Mouse (Mus musculus) midbrain, embryonic 11.5 days (tissue): ENCODE measurements around the gene Zrsr2. TPM values are rescaled to one million over a fixed set of nuclear protein-coding genes. Genes with fewer than 3 reads are reported as not detected.
A peak's percentile ranks its signal among the peaks of the same experiment; 100 is the strongest.

Experiments used
- ATAC-seq: fragments of 200-750 bp; cut with Nextera tagmentation; 2 replicates; pipeline ENCODE4 v1.8.0; 2017; ENCODE audit warnings: moderate TSS enrichment, moderate library complexity; ENCODE audit not compliant: low FRiP score
- DNase-seq: peaks from one replicate; pipeline ENCODE4 v3.0.0; 2015; ENCODE audit warnings: low spot score; ENCODE audit errors: missing footprints
- H3K27ac ChIP-seq: fragments of 300-500 bp; sonication (generic); 2 replicates; pipeline ENCODE4 v1.5.1; 2014; ENCODE audit warnings: low read depth, low read length
- H3K27me3 ChIP-seq: fragments of 300-500 bp; sonication (generic); 2 replicates; pipeline ENCODE4 v1.6.1; 2014; ENCODE audit warnings: mild to moderate bottlenecking, low read length, moderate library complexity, mixed read lengths; ENCODE audit not compliant: control insufficient read depth, insufficient read depth
- H3K36me3 ChIP-seq: fragments of 300-500 bp; sonication (generic); 2 replicates; pipeline ENCODE4 v1.6.1; 2014; ENCODE audit warnings: mild to moderate bottlenecking, low read length, moderate library complexity, mixed read lengths; ENCODE audit not compliant: control insufficient read depth, insufficient read depth
- H3K4me1 ChIP-seq: fragments of 300-500 bp; sonication (generic); 2 replicates; pipeline ENCODE4 v1.6.1; 2014; ENCODE audit warnings: low read length; ENCODE audit not compliant: control insufficient read depth, insufficient read depth
- H3K4me2 ChIP-seq: fragments of 300-500 bp; sonication (generic); 2 replicates; pipeline ENCODE4 v1.6.1; 2014; ENCODE audit warnings: mild to moderate bottlenecking, moderate library complexity
- H3K4me3 ChIP-seq: fragments of 300-500 bp; sonication (generic); 2 replicates; pipeline ENCODE4 v1.5.1; 2014; ENCODE audit warnings: low read depth, low read length
- H3K9ac ChIP-seq: fragments of 300-500 bp; sonication (generic); 2 replicates; pipeline ENCODE4 v1.6.1; 2014; ENCODE audit warnings: low read length
- H3K9me3 ChIP-seq: fragments of 300-500 bp; sonication (generic); 2 replicates; pipeline ENCODE4 v1.6.1; 2016; ENCODE audit warnings: low read length; ENCODE audit not compliant: control insufficient read depth
- WGBS: fragments of 180-500 bp; shearing (Covaris S2); extraction: QIAGEN DNeasy Blood & Tissue Kit; methylation state at CpG from one replicate; pipeline ENCODE4 v1.1.7; 2014; 5-methylcytosine and 5-hydroxymethylcytosine counted together
- polyA plus RNA-seq: library from polyadenylated mRNA; unstranded; fragments of >200 nt; fragmentation: Nextera tagmentation; extraction: Ambion mirVana; gene quantifications from 2 replicates; pipeline ENCODE4 v1.2.1, GENCODE M21; 2014

Gene Zrsr2
- 51.1 and 54.7 TPM in 2 replicates for polyA plus RNA-seq

GRCm38 (mm10) chrX:163958467-163958875 lies at the start of gene Zrsr2:
Gene Zrsr2 (minus strand): TSS chrX:163958661.
- DNase-seq (peak; percentile 95), ATAC-seq (peak; percentile 96)
- WGBS: 15% methylated on average over 21 of the region's 29 CpGs
- Histone ChIP-seq H3K9me3 (no peaks in the 10 kb centered on the region), H3K27me3 (peaks cover 2% of the 10 kb centered on the region; the same call in 1 of the 2 replicates), H3K27ac (peak within 1 kb of the TSS; percentile 72), H3K36me3 (no peaks in the 10 kb centered on the region), H3K4me2 (peak within 1 kb of the TSS; percentile 49), H3K4me3 (peak within 1 kb of the TSS; percentile 55), H3K9ac (peak within 1 kb of the TSS; percentile 72), H3K4me1 (no peaks in the 10 kb centered on the region)

GRCm38 (mm10) chrX:164004809-164005208 lies 46.3 kb upstream of the Zrsr2 start:
- DNase-seq: peak; percentile 84
- Histone ChIP-seq H3K4me1 (no peaks in the 10 kb centered on the region), H3K9me3 (no peaks in the 10 kb centered on the region), H3K4me3 (no peak overlapping the region), H3K9ac (no peak overlapping the region), H3K4me2 (no peak overlapping the region), H3K27me3 (no peaks in the 10 kb centered on the region; the same call in 1 of the 2 replicates), H3K36me3 (no peaks in the 10 kb centered on the region), H3K27ac (no peak overlapping the region)
- ATAC-seq: 0 out of 2 replicates have a peak, but pooled peaks have one; percentile 38
- WGBS: 39% methylated on average over 2 of the region's 2 CpGs

DNA sequence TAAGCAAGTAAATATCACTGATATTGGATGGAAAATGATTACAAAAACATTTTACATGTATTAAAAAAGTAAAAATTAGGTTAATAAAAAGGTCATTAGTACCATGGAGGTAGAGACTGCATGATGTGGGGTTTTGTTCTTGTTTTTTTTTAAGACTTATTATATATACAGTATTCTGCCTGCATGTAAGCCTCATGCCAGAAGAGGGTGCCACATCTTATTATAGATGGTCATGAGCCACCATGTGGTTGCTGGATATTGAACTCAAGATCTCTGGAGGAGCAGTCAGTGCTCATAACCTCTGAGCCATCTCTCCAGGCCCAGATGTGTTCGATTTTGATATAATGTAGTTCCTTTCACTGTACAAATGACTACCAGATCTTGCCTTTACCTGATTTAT lies 41.4 kb upstream of the Zrsr2 start:
- Histone ChIP-seq H3K27me3 (no peaks in the 10 kb centered on the region; the same call in 1 of the 2 replicates), H3K4me1 (no peaks in the 10 kb centered on the region), H3K9me3 (no peaks in the 10 kb centered on the region), H3K9ac (no peak overlapping the region), H3K4me2 (no peak overlapping the region), H3K4me3 (no peak overlapping the region), H3K27ac (no peak overlapping the region), H3K36me3 (no peaks in the 10 kb centered on the region)
- ATAC-seq (no peak), DNase-seq (no peak)
- 76% methylated on average over 1 of the region's 1 CpGs for WGBS

- ATAC-seq (no peak), DNase-seq (no peak)
- Histone ChIP-seq H3K4me3 (no peak overlapping the region), H3K9me3 (no peaks in the 10 kb centered on the region), H3K4me1 (no peaks in the 10 kb centered on the region), H3K27ac (no peak overlapping the region), H3K27me3 (peaks cover 4% of the 10 kb centered on the region; the same call in 1 of the 2 replicates), H3K9ac (no peak overlapping the region), H3K4me2 (no peak overlapping the region), H3K36me3 (no peaks in the 10 kb centered on the region)
- WGBS: 89% methylated on average over 3 of the region's 3 CpGs
Measured at GRCm38 (mm10) chrX:163996754-163997153, 38.3 kb upstream of the Zrsr2 start.

GRCm38 (mm10) chrX:163987718-163988374 lies 29.4 kb upstream of the Zrsr2 start:
- Histone ChIP-seq H3K27me3 (no peaks in the 10 kb centered on the region), H3K9ac (no peak overlapping the region), H3K4me2 (no peak overlapping the region), H3K27ac (no peak overlapping the region), H3K4me1 (no peaks in the 10 kb centered on the region), H3K4me3 (no peak overlapping the region), H3K36me3 (no peaks in the 10 kb centered on the region), H3K9me3 (no peaks in the 10 kb centered on the region)
- no peak for DNase-seq
- 73% methylated on average over 3 of the region's 3 CpGs for WGBS
- ATAC-seq: no peak

GRCm38 (mm10) chrX:163982129-163982528 lies 23.7 kb upstream of the Zrsr2 start:
- no peak for ATAC-seq

DNA sequence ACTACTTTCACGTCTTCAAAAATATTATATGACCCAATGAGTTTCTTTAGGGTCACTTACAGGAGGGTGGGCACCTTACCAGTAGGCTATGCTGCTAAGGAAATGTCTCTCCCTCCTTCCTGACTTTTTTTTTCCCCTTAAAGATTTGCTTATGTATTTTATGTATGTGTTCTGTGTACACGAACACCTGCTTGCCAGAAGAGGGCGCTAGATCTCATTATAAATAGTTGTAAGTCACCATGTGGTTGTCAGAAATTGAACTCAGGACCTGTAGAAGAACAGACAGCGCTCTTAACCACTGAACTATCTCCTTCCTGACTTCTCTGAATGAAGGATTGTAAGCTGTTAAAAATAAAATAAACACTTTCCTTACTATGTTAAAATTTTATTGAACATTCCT lies 23.0 kb upstream of the Zrsr2 start:
- Histone ChIP-seq H3K27me3 (peaks cover 3% of the 10 kb centered on the region; the same call in 1 of the 2 replicates), H3K9me3 (no peaks in the 10 kb centered on the region), H3K9ac (no peak overlapping the region), H3K27ac (no peak overlapping the region), H3K4me1 (no peaks in the 10 kb centered on the region), H3K36me3 (no peaks in the 10 kb centered on the region), H3K4me3 (no peak overlapping the region), H3K4me2 (no peak overlapping the region)
- ATAC-seq (no peak), DNase-seq (no peak)
- WGBS: 58% methylated on average over 4 of the region's 4 CpGs

More at GRCm38 (mm10) chrX:163982129-163982528, 23.7 kb upstream of the Zrsr2 start:
- Histone ChIP-seq H3K27me3 (peaks cover 3% of the 10 kb centered on the region; the same call in 1 of the 2 replicates), H3K4me1 (no peaks in the 10 kb centered on the region), H3K4me3 (no peak overlapping the region), H3K36me3 (no peaks in the 10 kb centered on the region), H3K27ac (no peak overlapping the region), H3K9ac (no peak overlapping the region), H3K4me2 (no peak overlapping the region), H3K9me3 (no peaks in the 10 kb centered on the region)
- whole genome bisulfite sequencing: 91% methylated on average over 6 of the region's 6 CpGs
- DNase-seq: no peak

DNA sequence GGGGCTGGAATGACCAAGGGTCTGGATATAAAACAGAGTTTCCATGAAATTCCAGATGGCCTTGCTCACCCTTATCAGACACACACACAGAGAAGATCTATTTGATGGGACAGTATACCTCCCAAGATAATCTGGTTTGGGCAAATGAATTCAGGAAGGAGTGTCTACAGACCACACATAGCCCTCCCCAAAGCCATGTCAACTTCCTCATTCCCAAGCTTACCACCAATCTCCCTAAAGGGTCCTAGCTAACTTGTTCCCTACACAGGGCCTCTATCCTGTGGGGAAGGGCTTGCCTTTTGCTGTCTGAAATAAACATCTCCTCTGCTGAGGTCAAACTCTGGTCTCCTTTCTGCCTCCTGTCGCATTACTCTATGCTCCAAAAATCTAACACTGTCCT lies 22.6 kb upstream of the Zrsr2 start:
- ATAC-seq (no peak), DNase-seq (no peak)
- Histone ChIP-seq H3K4me1 (no peaks in the 10 kb centered on the region), H3K27me3 (peaks cover 3% of the 10 kb centered on the region; the same call in 1 of the 2 replicates), H3K36me3 (no peaks in the 10 kb centered on the region), H3K9ac (no peak overlapping the region), H3K4me2 (no peak overlapping the region), H3K4me3 (no peak overlapping the region), H3K27ac (no peak overlapping the region), H3K9me3 (no peaks in the 10 kb centered on the region)
- 88% methylated on average over 1 of the region's 1 CpGs for WGBS

DNA sequence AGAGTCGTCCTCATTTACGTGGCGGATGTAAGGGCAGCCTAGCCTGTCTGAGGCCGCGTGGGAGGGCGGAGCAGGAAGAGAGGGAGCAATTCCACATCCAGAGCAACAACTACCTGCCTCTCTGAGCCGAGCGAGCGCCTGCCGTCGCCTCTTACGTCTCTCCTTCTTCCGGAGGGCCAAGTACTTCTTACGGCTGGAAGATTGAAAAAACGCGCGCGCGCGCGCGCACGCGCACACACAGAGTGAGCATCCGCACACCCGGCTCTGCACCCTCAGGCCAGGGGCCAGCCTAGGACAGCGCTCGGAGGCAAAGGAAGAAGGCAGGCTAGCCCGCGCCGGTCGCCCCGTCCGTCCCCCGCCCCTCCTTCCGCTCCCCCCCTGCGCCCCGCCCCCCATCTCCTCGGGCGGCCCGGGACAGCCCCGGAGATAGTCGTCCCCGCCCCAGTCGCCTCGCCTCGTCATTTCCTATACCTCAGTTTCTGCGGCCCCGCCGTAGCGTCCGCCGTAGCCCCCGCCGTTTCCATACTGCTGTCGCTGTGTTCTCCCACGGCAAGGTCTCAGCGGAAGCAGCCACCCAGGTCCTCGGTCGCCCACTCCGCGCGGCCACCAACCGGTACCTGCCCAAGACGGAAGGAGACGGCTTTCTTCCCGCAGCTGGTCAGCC lies 526 bp downstream of the Zrsr2 start:
- DNase-seq (peak; percentile 98), ATAC-seq (peak; percentile 92)
- Histone ChIP-seq H3K4me2 (peak overlapping the region; percentile 49), H3K4me3 (peak overlapping the region; percentile 55), H3K9ac (peak overlapping the region; percentile 72), H3K9me3 (no peaks in the 10 kb centered on the region), H3K4me1 (no peaks in the 10 kb centered on the region), H3K36me3 (no peaks in the 10 kb centered on the region), H3K27ac (peak overlapping the region; percentile 72), H3K27me3 (peaks cover 2% of the 10 kb centered on the region)
- 12% methylated on average over 42 of the region's 67 CpGs for WGBS
